Mouse (Mus musculus) E14TG2a.4 (cell line): ENCODE data around the gene Arnt2.

Source experiments
- H3K27me3 ChIP-seq: 2 replicates; pipeline ENCODE4 v1.6.1; 2014; ENCODE audit warnings: low read length, control low read depth; ENCODE audit not compliant: insufficient read depth
- H3K36me3 ChIP-seq: 2 replicates; pipeline ENCODE4 v1.6.1; 2014; ENCODE audit warnings: low read length, control low read depth; ENCODE audit not compliant: insufficient read depth
- H3K4me1 ChIP-seq: replicated peaks from 2 replicates; pipeline ENCODE4 v1.6.1; 2014; ENCODE audit warnings: low read depth, low read length, control low read depth
- H3K4me3 ChIP-seq: replicated peaks from 2 replicates; pipeline ENCODE4 v1.5.1; 2014; ENCODE audit warnings: mild to moderate bottlenecking, low read length
- H3K9me3 ChIP-seq: 2 replicates; pipeline ENCODE4 v1.6.1; 2014; ENCODE audit warnings: low read length, control low read depth
- CTCF ChIP-seq: conservative IDR thresholded peaks from 2 replicates; pipeline ENCODE4 v1.5.1; 2014; ENCODE audit warnings: low read length
- NANOG ChIP-seq: IDR thresholded peaks from 2 replicates; pipeline ENCODE4 v1.6.1; 2014; ENCODE audit warnings: borderline replicate concordance, low read length, mixed read lengths
- POU5F1 ChIP-seq: IDR thresholded peaks from 2 replicates; pipeline ENCODE4 v1.6.1; 2014; ENCODE audit warnings: low read length, borderline replicate concordance

Gene Arnt2

GRCm38 (mm10) chr7:84279231-84279630, 130.7 kb downstream of the Arnt2 start:
- H3K27me3 ChIP-seq = no peaks in the 10 kb centered on the region
- TF ChIP-seq POU5F1 (no peak), CTCF (no peak), NANOG (no peak)
- H3K9me3 ChIP-seq = no peaks in the 10 kb centered on the region
- H3K4me3 ChIP-seq = no peak overlapping the region
- no peaks in the 10 kb centered on the region for H3K36me3 ChIP-seq
- H3K4me1 ChIP-seq = no peaks in the 10 kb centered on the region

- no peaks in the 10 kb centered on the region for H3K36me3 ChIP-seq
- H3K9me3 ChIP-seq = no peaks in the 10 kb centered on the region
- H3K27me3 ChIP-seq = no peaks in the 10 kb centered on the region
- H3K4me3 ChIP-seq = no peak overlapping the region
- H3K4me1 ChIP-seq = peaks cover 5% of the 10 kb centered on the region
- TF ChIP-seq CTCF (no peak), POU5F1 (no peak), NANOG (no peak)
Measured at GRCm38 (mm10) chr7:84275312-84275711, 134.7 kb downstream of the Arnt2 start.

GRCm38 (mm10) chr7:84273930-84274329, 136.0 kb downstream of the Arnt2 start:
- Histone ChIP-seq H3K9me3 (no peaks in the 10 kb centered on the region), H3K27me3 (no peaks in the 10 kb centered on the region), H3K4me1 (peaks cover 8% of the 10 kb centered on the region), H3K4me3 (no peak overlapping the region), H3K36me3 (no peaks in the 10 kb centered on the region)
- TF ChIP-seq CTCF (no peak), POU5F1 (no peak), NANOG (no peak)

GRCm38 (mm10) chr7:84272206-84272818, 137.7 kb downstream of the Arnt2 start:
- Histone ChIP-seq H3K9me3 (no peaks in the 10 kb centered on the region), H3K27me3 (no peaks in the 10 kb centered on the region), H3K4me1 (peaks cover 8% of the 10 kb centered on the region), H3K36me3 (no peaks in the 10 kb centered on the region), H3K4me3 (no peak overlapping the region)
- TF ChIP-seq NANOG (no peak), CTCF (peak; percentile 59), POU5F1 (no peak)

DNA sequence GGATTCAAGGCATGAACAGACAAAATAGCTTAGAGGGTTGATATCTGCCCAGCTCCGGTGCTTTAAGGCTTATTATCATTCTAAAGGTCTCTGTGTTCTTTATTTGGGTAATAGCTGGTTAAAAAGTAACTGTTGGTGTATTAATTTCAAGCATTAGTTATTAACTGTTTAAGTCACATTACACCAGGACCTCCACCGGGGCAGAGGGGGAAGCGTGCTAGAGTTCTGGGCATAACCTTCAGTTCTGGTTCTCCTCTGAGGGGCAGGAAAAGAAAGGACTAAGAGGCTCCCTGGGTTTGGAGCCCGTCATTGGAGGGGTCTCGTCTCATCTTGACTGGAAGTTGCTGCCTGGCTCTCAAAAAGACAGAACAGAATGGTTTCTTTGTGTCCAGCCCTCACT, 138.5 kb downstream of the Arnt2 start:
- no peak for TF ChIP-seq NANOG
- no peak for TF ChIP-seq CTCF
- TF ChIP-seq POU5F1 = no peak
- Histone ChIP-seq H3K4me1 (peaks cover 8% of the 10 kb centered on the region), H3K4me3 (no peak overlapping the region), H3K27me3 (no peaks in the 10 kb centered on the region), H3K36me3 (no peaks in the 10 kb centered on the region), H3K9me3 (no peaks in the 10 kb centered on the region)

- no peaks in the 10 kb centered on the region for H3K36me3 ChIP-seq
- TF ChIP-seq CTCF (no peak), POU5F1 (no peak), NANOG (no peak)
Measured at GRCm38 (mm10) chr7:84263466-84263865, 146.5 kb downstream of the Arnt2 start.

DNA sequence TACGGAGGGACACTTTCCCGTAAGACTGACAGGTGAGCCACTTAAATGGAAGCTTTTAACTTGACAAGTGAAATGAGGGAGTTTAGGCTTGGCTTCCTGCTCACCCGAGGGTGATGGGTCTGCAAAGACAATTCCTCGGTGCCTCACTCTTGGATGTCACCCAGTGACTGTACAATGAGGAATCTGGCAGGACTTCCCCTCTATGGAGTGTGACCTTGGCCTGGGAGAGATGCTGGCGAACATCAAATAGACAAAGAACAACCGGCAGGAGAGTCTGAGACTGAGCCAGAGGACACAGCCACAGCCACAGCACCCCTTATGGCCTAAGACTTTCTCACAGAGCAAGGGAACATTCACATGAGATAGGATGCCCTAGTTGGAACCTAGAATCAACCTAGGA, 148.6 kb downstream of the Arnt2 start:
- TF ChIP-seq CTCF (no peak), POU5F1 (no peak), NANOG (no peak)
- no peaks in the 10 kb centered on the region for H3K4me1 ChIP-seq
- H3K27me3 ChIP-seq = no peaks in the 10 kb centered on the region
- H3K36me3 ChIP-seq = no peaks in the 10 kb centered on the region
- H3K4me3 ChIP-seq = no peak overlapping the region
- H3K9me3 ChIP-seq = no peaks in the 10 kb centered on the region

More at GRCm38 (mm10) chr7:84263466-84263865, 146.5 kb downstream of the Arnt2 start:
- H3K27me3 ChIP-seq = no peaks in the 10 kb centered on the region
- no peak overlapping the region for H3K4me3 ChIP-seq
- no peaks in the 10 kb centered on the region for H3K9me3 ChIP-seq
- no peaks in the 10 kb centered on the region for H3K4me1 ChIP-seq

DNA sequence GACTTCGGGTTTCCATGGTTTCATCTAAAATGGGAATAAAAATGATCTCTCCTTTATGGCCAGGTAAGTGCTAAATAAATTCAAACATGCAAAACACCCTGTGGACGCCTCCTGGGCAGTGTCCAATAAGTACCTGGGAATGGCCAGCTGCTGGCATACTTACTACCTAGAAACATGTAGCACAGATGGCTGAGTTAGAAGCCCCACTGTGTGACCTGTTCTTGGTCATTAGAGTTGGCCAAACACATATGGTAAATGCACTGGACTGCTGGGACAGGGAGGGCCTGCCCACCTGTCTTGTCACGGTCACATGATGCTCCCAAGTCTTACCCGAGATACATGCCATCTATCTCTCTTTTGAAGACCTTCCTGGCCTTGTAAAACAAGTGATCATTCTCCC, 149.6 kb downstream of the Arnt2 start:
- H3K9me3 ChIP-seq = no peaks in the 10 kb centered on the region
- H3K4me1 ChIP-seq = no peaks in the 10 kb centered on the region
- H3K27me3 ChIP-seq = no peaks in the 10 kb centered on the region
- no peak overlapping the region for H3K4me3 ChIP-seq
- no peaks in the 10 kb centered on the region for H3K36me3 ChIP-seq
- TF ChIP-seq CTCF (no peak), NANOG (no peak), POU5F1 (no peak)
